Mouse (Mus musculus) midbrain, embryonic 15.5 days (tissue): Measurements from ENCODE around the gene Dchs1. TPM values are rescaled to one million over a fixed set of nuclear protein-coding genes. Genes with fewer than 3 reads are reported as not detected.
"Not testable (repeated sequence)": the region's sequence is repeated elsewhere in the genome, so short reads cannot be mapped to it uniquely, and the experiment has no call there.

Experiments used
- ATAC-seq: fragments of 200-750 bp; cut with Nextera tagmentation; replicated peaks from 2 replicates; pipeline ENCODE4 v1.8.0; 2017; ENCODE audit warnings: moderate TSS enrichment
- H3K27ac ChIP-seq: fragments of 300-500 bp; sonication (generic); 2 replicates; pipeline ENCODE4 v1.5.1; 2015; ENCODE audit warnings: mild to moderate bottlenecking, inconsistent platforms
- H3K27me3 ChIP-seq: fragments of 300-500 bp; sonication (generic); replicated peaks from 2 replicates; pipeline ENCODE4 v1.6.1; 2015; ENCODE audit warnings: inconsistent platforms
- H3K36me3 ChIP-seq: fragments of 300-500 bp; sonication (generic); replicated peaks from 2 replicates; pipeline ENCODE4 v1.6.1; 2015; ENCODE audit warnings: inconsistent platforms
- H3K4me1 ChIP-seq: fragments of 300-500 bp; sonication (generic); 2 replicates; pipeline ENCODE4 v1.6.1; 2015; ENCODE audit warnings: inconsistent platforms
- H3K4me2 ChIP-seq: fragments of 300-500 bp; sonication (generic); 2 replicates; pipeline ENCODE4 v1.6.1; 2015; ENCODE audit warnings: inconsistent platforms, mild to moderate bottlenecking, moderate library complexity
- H3K4me3 ChIP-seq: fragments of 300-500 bp; sonication (generic); 2 replicates; pipeline ENCODE4 v1.5.1; 2015; ENCODE audit warnings: mild to moderate bottlenecking, inconsistent platforms
- H3K9ac ChIP-seq: fragments of 300-500 bp; sonication (generic); 2 replicates; pipeline ENCODE4 v1.6.1; 2015; ENCODE audit warnings: mild to moderate bottlenecking, inconsistent platforms
- H3K9me3 ChIP-seq: fragments of 300-500 bp; sonication (generic); 2 replicates; pipeline ENCODE4 v1.6.1; 2016; ENCODE audit warnings: inconsistent platforms
- WGBS: fragments of 180-500 bp; shearing (Covaris S2); methylation state at CpG from one replicate; pipeline ENCODE4 v1.1.7; 2015; ENCODE audit warnings: mixed read lengths; 5-methylcytosine and 5-hydroxymethylcytosine counted together
- polyA plus RNA-seq: library from polyadenylated mRNA; unstranded; fragments of >200 nt; fragmentation: Nextera tagmentation; extraction: Ambion mirVana; gene quantifications from 2 replicates; pipeline ENCODE4 v1.2.1, GENCODE M21; 2015

Gene Dchs1
- polyA plus RNA-seq, 1 experiment from 2014 or later = 17.9 TPM

DNA sequence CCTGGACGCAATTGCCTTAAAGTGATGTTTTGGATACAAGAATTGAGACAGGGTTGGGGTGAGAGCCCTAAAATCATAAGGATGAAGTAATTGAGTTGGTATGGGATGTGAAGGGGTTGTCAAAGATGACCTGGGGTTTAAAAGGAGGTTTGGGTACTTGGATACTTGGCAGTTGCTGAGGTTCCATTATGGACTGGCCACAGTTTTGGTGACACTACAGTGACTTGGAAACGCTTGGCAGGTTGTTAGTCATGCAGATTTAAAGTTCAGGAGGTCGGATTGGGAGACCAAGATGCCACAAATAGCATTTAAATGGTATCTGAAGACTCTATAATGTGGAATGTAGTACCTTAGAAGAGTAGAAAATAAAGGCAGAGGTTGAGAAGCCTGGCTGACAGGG, 49.8 kb downstream of the Dchs1 start:
- Histone ChIP-seq H3K27ac (no peak overlapping the region), H3K36me3 (peaks cover 35% of the 10 kb centered on the region; the same call in 1 of the 2 replicates), H3K9me3 (no peaks in the 10 kb centered on the region), H3K4me1 (peaks cover 27% of the 10 kb centered on the region), H3K9ac (peak overlapping the region; percentile 93; the same call in 1 of the 2 replicates), H3K4me2 (peak overlapping the region; percentile 95), H3K27me3 (no peaks in the 10 kb centered on the region), H3K4me3 (peak overlapping the region; percentile 84)
- no peak for ATAC-seq
- 24% methylated on average over 3 of the region's 3 CpGs for WGBS

DNA sequence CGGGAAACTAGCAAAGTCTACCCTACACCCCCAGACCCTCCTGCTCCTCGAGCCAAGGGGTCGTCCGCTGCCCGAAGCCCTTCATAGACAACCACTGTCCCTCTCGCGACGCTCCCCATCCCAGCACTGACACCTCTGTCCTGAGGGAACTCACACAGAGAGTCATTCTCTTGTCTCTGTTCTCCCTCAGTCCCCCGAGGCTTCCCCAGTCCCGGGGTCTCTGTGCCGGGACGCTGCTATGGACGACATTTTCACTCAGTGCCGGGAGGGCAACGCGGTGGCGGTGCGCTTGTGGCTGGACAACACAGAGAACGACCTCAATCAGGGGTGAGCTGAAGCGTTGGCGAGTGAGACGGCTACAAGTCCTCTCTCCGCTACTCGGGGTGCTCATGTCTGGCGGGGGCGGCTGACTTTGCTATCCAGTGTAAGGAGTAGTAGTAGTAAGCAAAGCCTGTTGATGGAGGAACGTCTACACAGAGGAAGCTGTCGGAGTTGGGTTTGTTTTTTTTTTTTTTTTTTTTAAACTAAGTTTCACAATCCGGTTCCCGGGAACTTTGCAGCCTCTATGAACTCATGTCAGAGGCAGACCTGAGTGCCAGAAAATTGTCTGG, 50.4 kb downstream of the Dchs1 start, which contains the start of gene Rrp8:
Rrp8 (minus strand) TSS at position 475 of the 611 bp plus-strand sequence.
- 2% methylated on average over 30 of the region's 30 CpGs for WGBS
- Histone ChIP-seq H3K27ac (peak within 1 kb of the TSS; percentile 79), H3K9me3 (no peaks in the 10 kb centered on the region), H3K9ac (peak within 1 kb of the TSS; percentile 93), H3K4me3 (peak within 1 kb of the TSS; percentile 84), H3K36me3 (peaks cover 36% of the 10 kb centered on the region; the same call in 1 of the 2 replicates), H3K4me2 (peak within 1 kb of the TSS; percentile 95), H3K4me1 (peaks cover 27% of the 10 kb centered on the region), H3K27me3 (no peaks in the 10 kb centered on the region)
- peak; percentile 48 for ATAC-seq

DNA sequence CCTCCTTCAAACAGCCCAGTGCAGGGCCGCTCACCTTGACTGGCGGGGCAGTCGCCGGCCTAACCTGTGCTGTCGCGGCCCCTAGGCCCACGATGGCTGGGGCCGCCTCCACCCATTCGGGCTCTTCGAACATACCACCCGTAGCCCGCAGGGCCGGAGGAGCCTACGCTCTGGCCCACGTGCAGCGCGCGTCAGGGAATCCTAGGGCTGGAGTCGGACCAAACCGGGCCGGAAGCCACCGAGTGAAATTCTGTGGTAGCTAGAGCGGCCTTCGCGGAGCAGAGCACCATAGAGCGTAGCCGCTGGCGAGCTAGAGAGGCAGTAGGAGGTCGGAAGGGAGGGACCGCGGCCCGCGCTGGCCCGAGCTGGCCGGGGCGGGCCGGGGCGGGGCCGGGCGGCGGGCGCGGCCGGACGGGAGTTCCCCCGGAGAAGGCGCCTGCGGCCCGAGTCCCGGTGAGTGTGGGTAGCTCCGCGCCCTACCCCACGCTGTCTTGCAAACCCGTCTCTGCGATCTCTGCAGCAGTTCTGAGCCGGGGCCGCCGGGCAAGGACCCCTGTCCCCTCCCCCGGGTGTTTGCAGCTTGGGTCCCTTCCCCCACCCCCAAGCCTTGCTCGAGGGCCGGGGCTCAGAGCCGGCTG, 51.1 kb downstream of the Dchs1 start, which contains the start of gene Ilk:
Ilk (plus strand) TSS at position 329 of the 638 bp plus-strand sequence.
- Histone ChIP-seq H3K4me3 (peak within 1 kb of the TSS; percentile 84), H3K9ac (peak within 1 kb of the TSS; percentile 93), H3K27ac (peak within 1 kb of the TSS; percentile 79), H3K4me2 (peak within 1 kb of the TSS; percentile 95), H3K9me3 (no peaks in the 10 kb centered on the region), H3K36me3 (peaks cover 34% of the 10 kb centered on the region; the same call in 1 of the 2 replicates), H3K27me3 (no peaks in the 10 kb centered on the region), H3K4me1 (peaks cover 27% of the 10 kb centered on the region)
- 2% methylated on average over 54 of the region's 62 CpGs for WGBS
- peak; percentile 96 for ATAC-seq

DNA sequence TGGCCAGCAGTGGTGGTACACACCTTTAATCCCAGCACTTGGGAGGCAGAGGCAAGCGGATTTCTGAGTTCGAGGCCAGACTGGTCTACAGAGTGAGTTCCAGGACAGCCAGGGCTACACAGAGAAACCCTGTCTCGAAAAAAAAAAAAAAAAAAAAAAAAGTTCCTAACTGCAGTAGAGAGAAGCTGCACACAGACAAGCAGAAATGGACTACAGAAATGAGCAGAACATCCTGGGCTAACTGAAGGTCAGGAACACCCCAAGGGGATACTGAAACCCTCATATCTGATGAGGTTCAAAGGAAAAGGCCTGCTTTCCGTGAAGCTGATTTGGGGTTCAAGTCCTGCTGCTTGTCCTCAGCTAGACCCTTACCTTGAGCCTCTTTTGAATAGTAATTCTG, 52.0 kb downstream of the Dchs1 start:
- ATAC-seq, H3K9me3 ChIP-seq: not testable (repeated sequence)
- H3K4me1 ChIP-seq = peaks cover 27% of the 10 kb centered on the region

DNA sequence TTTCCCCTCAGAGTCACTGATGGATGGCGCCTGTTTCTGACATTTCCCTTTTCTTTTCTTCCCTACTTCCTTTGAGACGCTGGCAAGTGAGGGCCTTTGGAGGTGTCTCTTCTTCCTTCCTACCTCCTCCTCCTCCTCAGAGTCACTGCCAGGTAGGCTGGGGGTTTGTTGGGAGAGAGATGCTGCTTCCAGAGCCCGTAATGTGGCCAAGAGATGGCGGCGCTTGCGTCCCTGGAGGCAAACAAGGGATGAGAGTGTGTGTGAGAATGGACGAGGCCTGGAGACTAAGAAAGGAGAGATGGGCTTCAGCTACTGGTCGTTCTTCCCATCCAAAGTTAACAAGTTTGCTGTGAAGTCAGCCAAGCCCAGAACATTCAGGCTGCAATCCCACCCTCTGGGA, 52.6 kb downstream of the Dchs1 start:
- ATAC-seq = no peak
- Histone ChIP-seq H3K9me3 (no peaks in the 10 kb centered on the region), H3K4me2 (no peak overlapping the region), H3K27ac (no peak overlapping the region), H3K36me3 (peaks cover 22% of the 10 kb centered on the region; the same call in 1 of the 2 replicates), H3K4me3 (no peak overlapping the region), H3K9ac (no peak overlapping the region), H3K4me1 (peaks cover 27% of the 10 kb centered on the region), H3K27me3 (no peaks in the 10 kb centered on the region)
- WGBS = 93% methylated on average over 8 of the region's 8 CpGs

More for the DNA sequence above, 52.0 kb downstream of the Dchs1 start:
- WGBS = 53% methylated on average over 4 of the region's 4 CpGs
- H3K27ac ChIP-seq, H3K27me3 ChIP-seq: not testable (repeated sequence)
- peak overlapping the region; percentile 84 for H3K4me3 ChIP-seq
- H3K4me2 ChIP-seq = peak overlapping the region; percentile 95
- peak overlapping the region; percentile 93 for H3K9ac ChIP-seq
- H3K36me3 ChIP-seq = peaks cover 26% of the 10 kb centered on the region; the same call in 1 of the 2 replicates

DNA sequence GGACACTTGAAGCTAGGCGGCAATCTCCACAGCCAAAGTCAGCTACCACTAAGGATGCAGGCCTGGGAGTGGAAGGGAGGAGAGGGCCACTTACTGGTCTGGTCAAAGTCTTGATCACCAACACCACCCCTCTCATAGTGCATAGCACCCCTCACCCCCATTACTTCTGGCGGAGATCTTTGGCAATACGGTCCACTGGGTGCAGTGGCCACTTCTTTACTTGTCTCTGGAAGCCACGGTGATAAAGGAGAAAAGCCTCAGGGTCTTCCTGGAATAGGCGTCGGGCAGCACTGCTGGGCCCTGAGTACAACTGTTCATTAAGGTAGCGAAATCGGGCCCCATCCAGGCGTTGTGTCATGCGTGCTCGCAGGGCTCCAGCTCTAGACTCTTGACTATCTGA, 53.6 kb downstream of the Dchs1 start:
- Histone ChIP-seq H3K36me3 (peaks cover 22% of the 10 kb centered on the region; the same call in 1 of the 2 replicates), H3K4me1 (peaks cover 23% of the 10 kb centered on the region), H3K27ac (no peak overlapping the region), H3K9me3 (no peaks in the 10 kb centered on the region), H3K27me3 (no peaks in the 10 kb centered on the region), H3K4me2 (no peak overlapping the region), H3K9ac (no peak overlapping the region), H3K4me3 (no peak overlapping the region)
- 97% methylated on average over 11 of the region's 11 CpGs for WGBS
- ATAC-seq = no peak

GRCm38 (mm10) chr7:105728701-105729428, 58.6 kb downstream of the Dchs1 start:
- H3K9ac ChIP-seq = no peak overlapping the region; the same call in 1 of the 2 replicates
- H3K4me3 ChIP-seq = no peak overlapping the region
- no peak for ATAC-seq
- H3K36me3 ChIP-seq = peaks cover 20% of the 10 kb centered on the region; the same call in 1 of the 2 replicates
- H3K9me3 ChIP-seq = no peaks in the 10 kb centered on the region
- WGBS = 23% methylated on average over 6 of the region's 6 CpGs
- H3K27ac ChIP-seq = no peak overlapping the region
- no peaks in the 10 kb centered on the region for H3K27me3 ChIP-seq
- peaks cover 4% of the 10 kb centered on the region for H3K4me1 ChIP-seq
- no peak overlapping the region for H3K4me2 ChIP-seq

DNA sequence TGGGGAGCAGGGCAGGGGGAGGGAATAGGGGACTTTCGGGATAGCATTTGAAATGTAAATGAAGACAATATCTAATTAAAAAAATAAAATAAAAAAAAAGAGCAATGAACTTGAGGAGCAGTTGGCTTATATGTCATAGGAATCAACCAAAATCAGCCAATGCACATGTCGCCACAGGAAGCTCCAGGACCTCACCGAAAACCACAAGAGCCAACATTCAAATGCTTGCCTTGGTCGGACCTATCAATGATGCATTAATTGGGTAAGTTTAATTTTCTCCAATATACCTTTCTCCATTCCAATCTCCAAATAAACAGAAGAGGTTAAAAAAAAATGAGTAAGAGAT, 60.5 kb downstream of the Dchs1 start:
- Histone ChIP-seq H3K27ac (peak overlapping the region; percentile 62), H3K4me3 (no peak overlapping the region), H3K4me2 (no peak overlapping the region), H3K9ac (no peak overlapping the region), H3K27me3 (no peaks in the 10 kb centered on the region), H3K36me3 (peaks cover 3% of the 10 kb centered on the region; the same call in 1 of the 2 replicates), H3K9me3 (no peaks in the 10 kb centered on the region), H3K4me1 (peaks cover 4% of the 10 kb centered on the region)
- WGBS = 93% methylated on average over 4 of the region's 4 CpGs
- no peak for ATAC-seq

GRCm38 (mm10) chr7:105726144-105726979, 61.1 kb downstream of the Dchs1 start:
- peak overlapping the region; percentile 62 for H3K27ac ChIP-seq
- no peak overlapping the region for H3K9ac ChIP-seq
- 80% methylated on average over 4 of the region's 4 CpGs for WGBS

GRCm38 (mm10) chr7:105721916-105722315, 65.5 kb downstream of the Dchs1 start:
- Histone ChIP-seq H3K9me3 (no peaks in the 10 kb centered on the region), H3K4me2 (no peak overlapping the region), H3K27ac (no peak overlapping the region), H3K4me1 (peaks cover 4% of the 10 kb centered on the region), H3K36me3 (no peaks in the 10 kb centered on the region), H3K27me3 (no peaks in the 10 kb centered on the region), H3K4me3 (no peak overlapping the region), H3K9ac (no peak overlapping the region)
- ATAC-seq = no peak
- 66% methylated on average over 2 of the region's 2 CpGs for WGBS

More at GRCm38 (mm10) chr7:105726144-105726979, 61.1 kb downstream of the Dchs1 start:
- ATAC-seq = peak; percentile 90
- H3K4me3 ChIP-seq = no peak overlapping the region
- H3K4me1 ChIP-seq = peaks cover 4% of the 10 kb centered on the region
- no peak overlapping the region for H3K4me2 ChIP-seq
- no peaks in the 10 kb centered on the region for H3K9me3 ChIP-seq
- no peaks in the 10 kb centered on the region for H3K36me3 ChIP-seq
- no peaks in the 10 kb centered on the region for H3K27me3 ChIP-seq

DNA sequence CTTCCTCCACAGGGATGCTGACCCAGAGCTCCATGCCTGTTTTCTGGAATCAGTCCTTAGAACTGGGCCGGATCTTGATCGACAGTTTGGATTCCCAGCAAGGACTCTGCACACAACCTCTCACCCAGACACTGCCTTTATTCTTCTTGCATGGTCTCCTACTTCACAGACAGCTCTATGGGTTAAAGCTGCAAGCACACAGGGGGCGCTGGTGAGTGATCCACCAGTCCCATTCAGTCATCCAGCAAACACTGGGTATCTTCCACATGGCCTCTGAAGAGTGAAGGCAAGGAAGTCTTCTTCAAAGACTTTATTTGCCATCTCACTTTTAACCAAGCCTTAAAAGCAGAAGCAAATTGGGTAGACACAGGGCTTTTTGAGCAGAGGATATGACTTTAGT, 72.1 kb downstream of the Dchs1 start:
- no peaks in the 10 kb centered on the region for H3K27me3 ChIP-seq
- H3K4me3 ChIP-seq = no peak overlapping the region
- H3K36me3 ChIP-seq = no peaks in the 10 kb centered on the region
- H3K4me1 ChIP-seq = no peaks in the 10 kb centered on the region
- no peak overlapping the region for H3K27ac ChIP-seq
- no peak overlapping the region for H3K9ac ChIP-seq
- H3K4me2 ChIP-seq = no peak overlapping the region
- no peak for ATAC-seq
- 59% methylated on average over 3 of the region's 3 CpGs for WGBS
- no peaks in the 10 kb centered on the region for H3K9me3 ChIP-seq
